Mouse (Mus musculus) bone marrow macrophage, adult 2 months (primary cell): ENCODE measurements around the gene Diras1.

ENCODE experiments used
- CTCF ChIP-seq: IDR thresholded peaks from 2 replicates; pipeline ENCODE4 v1.5.1; 2012; ENCODE audit warnings: low read depth, mild to moderate bottlenecking, low read length, moderate library complexity
- POLR2A ChIP-seq: IDR thresholded peaks from 2 replicates; pipeline ENCODE4 v1.6.1; 2012; ENCODE audit warnings: mild to moderate bottlenecking, low read depth, low read length, borderline replicate concordance

GRCm38 (mm10) chr10:80981564-80982112 lies 43.8 kb downstream of the Diras1 start:
- TF ChIP-seq CTCF, result no peak
- TF ChIP-seq POLR2A, result no peak
